In the genomic region with DNA sequence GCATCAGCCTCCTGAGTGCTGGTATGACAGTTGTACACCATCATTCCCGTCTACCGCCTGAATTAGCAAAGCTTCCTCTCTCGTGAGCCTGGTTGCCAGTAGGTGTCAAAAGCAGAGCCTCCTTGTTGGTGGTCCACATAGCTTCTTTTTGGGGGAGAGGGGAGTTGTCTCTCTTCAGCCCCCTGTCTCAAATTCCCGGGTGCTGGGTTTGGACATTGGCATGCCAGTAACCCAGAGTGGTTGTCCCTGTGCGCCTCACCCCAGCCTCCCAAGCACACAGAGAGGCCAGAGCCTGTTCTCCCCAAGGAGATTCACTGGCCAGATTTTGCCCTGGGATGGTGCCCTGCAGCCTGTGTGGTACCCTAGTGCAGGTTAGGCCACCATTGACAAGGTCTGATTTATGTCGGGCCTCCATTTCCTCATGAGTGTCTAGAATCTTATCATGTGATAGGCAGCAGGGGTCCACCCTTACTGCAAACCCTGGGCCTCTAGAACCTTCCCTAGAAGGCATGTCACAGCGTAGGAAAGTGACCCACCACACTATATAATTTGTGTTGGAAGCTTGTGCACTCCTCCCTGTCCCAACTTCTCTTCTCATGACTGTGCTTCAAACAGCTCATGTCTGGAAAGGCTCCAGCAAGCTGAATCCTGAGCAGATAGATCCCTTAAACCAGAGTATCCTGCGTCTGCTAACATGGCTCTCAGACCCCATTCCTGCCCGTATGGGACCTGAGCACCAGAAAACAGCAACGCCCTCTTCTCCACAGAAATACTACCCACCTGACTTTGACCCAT, we compare ENCODE assay signal across 8 mouse cellular contexts. TPM values are rescaled to one million over a fixed set of nuclear protein-coding genes. Genes with fewer than 3 reads are reported as not detected.
A peak's percentile ranks its signal among the peaks of the same experiment; 100 is the strongest.
DNase-seq lines count a peak whose midpoint lies in the region; ATAC-seq and TF ChIP-seq lines count a peak whose summit lies in the region.

No protein-coding gene starts in this region.

- peak overlapping the region; percentile 60 for H3K4me3 ChIP-seq in heart, embryonic 13.5 days
- H3K4me3 ChIP-seq in G1E (ENCODE audit: low read depth, low read length) = peak overlapping the region; percentile 71
- H3K4me3 ChIP-seq in forebrain, embryonic 13.5 days = peak overlapping the region; percentile 52
- peak overlapping the region; percentile 56 to 78 for H3K4me3 ChIP-seq in liver, embryonic 14.5 days (ENCODE audit: insufficient read depth in 1 of 2, low read depth in 2 of 2, low read length in 2 of 2)

- peak overlapping the region; percentile 96 for H3K27ac ChIP-seq in heart, embryonic 13.5 days (replicated peaks)
- peak overlapping the region; percentile 95 for H3K27ac ChIP-seq in forebrain, embryonic 13.5 days
- peak overlapping the region; percentile 69 for H3K27ac ChIP-seq in liver, embryonic 14.5 days

- ATAC-seq in heart, embryonic 13.5 days (ENCODE audit: extremely low read depth, insufficient number of reproducible peaks, low FRiP score, low TSS enrichment) = no peak
- ATAC-seq in G1E (ENCODE audit: extremely low read depth, insufficient number of reproducible peaks, low FRiP score, poor library complexity, severe bottlenecking) = no peak
- ATAC-seq in forebrain, embryonic 13.5 days = no peak
- ATAC-seq in liver, embryonic 14.5 days (ENCODE audit: insufficient read depth) = no peak
- no peak for ATAC-seq in activated CD4-positive, CD25-positive, alpha-beta regulatory T cell, adult 4 months

- TF ChIP-seq CTCF in G1E (IDR thresholded peaks at IDR 0.05; ENCODE audit: low read depth, low read length) = no peak
- TF ChIP-seq CTCF in liver, embryonic 14.5 days (IDR thresholded peaks at IDR 0.05; ENCODE audit: low read depth) = no peak

- peak overlapping the region; percentile 81 for H3K4me2 ChIP-seq in heart, embryonic 13.5 days
- H3K4me2 ChIP-seq in forebrain, embryonic 13.5 days = peak overlapping the region; percentile 64
- H3K4me2 ChIP-seq in liver, embryonic 14.5 days (ENCODE audit: low read depth) = peak overlapping the region; percentile 73

- intact Hi-C loops in heart, postnatal 25 days (cut with DNase I) = loop anchor here (5.0 kb wide), 3 partner anchors 78 to 297 kb away; a partner anchor contains a TSS

- H3K4me1 ChIP-seq in heart, embryonic 13.5 days = peaks cover 36% of the 10 kb centered on the region
- peaks cover 55% of the 10 kb centered on the region for H3K4me1 ChIP-seq in G1E (ENCODE audit: insufficient read depth, low read depth, low read length)
- H3K4me1 ChIP-seq in forebrain, embryonic 13.5 days = peaks cover 35% of the 10 kb centered on the region
- peaks cover 6 to 20% of the 10 kb centered on the region in 2 experiments for H3K4me1 ChIP-seq in liver, embryonic 14.5 days (replicated peaks; ENCODE audit: control insufficient read depth in 2 of 2, insufficient read depth in 2 of 2, low read length in 1 of 2)

- DNase-seq in heart, postnatal 25 days (ENCODE audit: low spot score) = no peak
- DNase-seq in G1E (ENCODE audit: low spot score) (no peak), MN1 (ENCODE audit: low spot score) (no peak)
- DNase-seq in liver, embryonic 14.5 days (ENCODE audit: low read depth in 3 of 3, low spot score in 3 of 3) = no peak
- DNase-seq in right cerebral cortex, postnatal 4 days = no peak

- TF ChIP-seq EP300 in liver, embryonic 14.5 days (IDR thresholded peaks at IDR 0.05; ENCODE audit: low read depth) = no peak

- H3K36me3 ChIP-seq in heart, embryonic 13.5 days = peaks cover 45% of the 10 kb centered on the region
- H3K36me3 ChIP-seq in G1E (replicated peaks) = peaks cover 62% of the 10 kb centered on the region
- H3K36me3 ChIP-seq in forebrain, embryonic 13.5 days (ENCODE audit: poor library complexity, severe bottlenecking) = peaks cover 28% of the 10 kb centered on the region
- no peaks in the 10 kb centered on the region; the same call in none of the 2 replicates for H3K36me3 ChIP-seq in liver, embryonic 14.5 days (replicated peaks; ENCODE audit: control insufficient read depth, insufficient read depth, low read depth)

- H3K9me3 ChIP-seq in heart, embryonic 13.5 days = no peaks in the 10 kb centered on the region
- H3K9me3 ChIP-seq in G1E (replicated peaks) = no peaks in the 10 kb centered on the region
- H3K9me3 ChIP-seq in forebrain, embryonic 13.5 days (replicated peaks) = no peaks in the 10 kb centered on the region
- H3K9me3 ChIP-seq in liver, embryonic 14.5 days (ENCODE audit: control insufficient read depth, low read length) = no peaks in the 10 kb centered on the region

- H3K9ac ChIP-seq in heart, embryonic 13.5 days = peak overlapping the region; percentile 78
- peak overlapping the region; percentile 56 for H3K9ac ChIP-seq in forebrain, embryonic 13.5 days
- H3K9ac ChIP-seq in liver, embryonic 14.5 days (replicated peaks) = peak overlapping the region; percentile 48

- WGBS in heart, embryonic 13.5 days = 74% methylated on average over 10 of the region's 10 CpGs
- WGBS in forebrain, embryonic 13.5 days = 74% methylated on average over 10 of the region's 10 CpGs
- 58% methylated on average over 10 of the region's 10 CpGs for WGBS in liver, embryonic 14.5 days (ENCODE audit: insufficient replicate concordance)

- H3K27me3 ChIP-seq in heart, embryonic 13.5 days (replicated peaks) = peaks cover 14% of the 10 kb centered on the region
- peaks cover 1% of the 10 kb centered on the region for H3K27me3 ChIP-seq in G1E (ENCODE audit: insufficient read depth, low read length)
- no peaks in the 10 kb centered on the region for H3K27me3 ChIP-seq in forebrain, embryonic 13.5 days
- H3K27me3 ChIP-seq in liver, embryonic 14.5 days (ENCODE audit: control insufficient read depth, insufficient read depth, low read length) = no peaks in the 10 kb centered on the region

RNA-seq across cellular contexts. Expression of a gene that starts 1.2 kb away (rescaled TPM):
- polyA plus RNA-seq in heart, embryonic 13.5 days (2015; fragmentation: Nextera tagmentation; extraction: Ambion mirVana) = 18.0 and 18.8 TPM in 2 replicates
- total RNA-seq in heart, postnatal 25 days (2021) = 1 to 10 TPM; 9.6 to 9.7 TPM
- total RNA-seq in G1E (2014; fragmentation: Nextera tagmentation) (8.3 and 12.6 TPM in 2 replicates), G1E (2017) (16.7 and 18.1 TPM in 2 replicates)
- 27.8 and 33.5 TPM in 2 replicates for polyA plus RNA-seq in G1E (2012)
- 29.2 and 32.1 TPM in 2 replicates for polyA plus RNA-seq in forebrain, embryonic 13.5 days (2015; fragmentation: Nextera tagmentation; extraction: Ambion mirVana)
- polyA plus RNA-seq in liver, embryonic 14.5 days (2012; rRNA removed) = 3.2 and 5.1 TPM in 2 replicates
- polyA plus RNA-seq in liver, embryonic 14.5 days (2014; fragmentation: Nextera tagmentation; extraction: Ambion mirVana) = 5.2 and 6.4 TPM in 2 replicates
- polyA plus RNA-seq in activated CD4-positive, CD25-positive, alpha-beta regulatory T cell, adult 4 months (2017; shearing (Covaris generic)) = 10 to 100 TPM; 26.9 to 30.2 TPM

RNA-seq across cellular contexts. Expression of a gene that starts 7.7 kb away (rescaled TPM):
- polyA plus RNA-seq in heart, embryonic 13.5 days (2015; fragmentation: Nextera tagmentation; extraction: Ambion mirVana) = 0.34 and 1.3 TPM in 2 replicates
- total RNA-seq in heart, postnatal 25 days (2021) = under 1 TPM; 0.75 to 0.81 TPM
- total RNA-seq in G1E (2014; fragmentation: Nextera tagmentation) (0.63 and 0.98 TPM in 2 replicates), G1E (2017) (1.6 and 2.0 TPM in 2 replicates)
- polyA plus RNA-seq in G1E (2012) = 2.5 and 2.6 TPM in 2 replicates
- 2.4 and 2.6 TPM in 2 replicates for polyA plus RNA-seq in forebrain, embryonic 13.5 days (2015; fragmentation: Nextera tagmentation; extraction: Ambion mirVana)
- polyA plus RNA-seq in liver, embryonic 14.5 days (2012; rRNA removed) = 4.1 and 5.5 TPM in 2 replicates
- 3.0 and 4.5 TPM in 2 replicates for polyA plus RNA-seq in liver, embryonic 14.5 days (2014; fragmentation: Nextera tagmentation; extraction: Ambion mirVana)
- 10 to 100 TPM; 52.7 to 95.2 TPM for polyA plus RNA-seq in activated CD4-positive, CD25-positive, alpha-beta regulatory T cell, adult 4 months (2017; shearing (Covaris generic))

RNA-seq across cellular contexts. Expression of a gene that starts 10.1 kb away (rescaled TPM):
- 7.9 and 8.7 TPM in 2 replicates for polyA plus RNA-seq in heart, embryonic 13.5 days (2015; fragmentation: Nextera tagmentation; extraction: Ambion mirVana)
- total RNA-seq in heart, postnatal 25 days (2021) = under 1 TPM; 0.49 to 0.92 TPM
- total RNA-seq in G1E (2014; fragmentation: Nextera tagmentation) = not detected in 2 replicates
- 0.58 TPM in 1 of 2 replicates, not detected in the other for total RNA-seq in G1E (2017)
- polyA plus RNA-seq in G1E (2012) = 0.33 and 0.59 TPM in 2 replicates
- polyA plus RNA-seq in forebrain, embryonic 13.5 days (2015; fragmentation: Nextera tagmentation; extraction: Ambion mirVana) = 102 TPM in 2 replicates
- 0.31 and 0.83 TPM in 2 replicates for polyA plus RNA-seq in liver, embryonic 14.5 days (2012; rRNA removed)
- polyA plus RNA-seq in liver, embryonic 14.5 days (2014; fragmentation: Nextera tagmentation; extraction: Ambion mirVana) = not detected in 2 replicates
- polyA plus RNA-seq in activated CD4-positive, CD25-positive, alpha-beta regulatory T cell, adult 4 months (2017; shearing (Covaris generic)) = not detected

RNA-seq across cellular contexts. Expression of a gene that starts 10.8 kb away (rescaled TPM):
- polyA plus RNA-seq in heart, embryonic 13.5 days (2015; fragmentation: Nextera tagmentation; extraction: Ambion mirVana) = 3.6 and 4.3 TPM in 2 replicates
- total RNA-seq in heart, postnatal 25 days (2021) = 1 to 10 TPM; 3.1 to 3.6 TPM
- total RNA-seq in G1E (2014; fragmentation: Nextera tagmentation) (2.2 and 4.2 TPM in 2 replicates), G1E (2017) (7.8 and 10.0 TPM in 2 replicates)
- 0.22 and 0.39 TPM in 2 replicates for polyA plus RNA-seq in G1E (2012)
- polyA plus RNA-seq in forebrain, embryonic 13.5 days (2015; fragmentation: Nextera tagmentation; extraction: Ambion mirVana) = 6.6 and 7.3 TPM in 2 replicates
- polyA plus RNA-seq in liver, embryonic 14.5 days (2012; rRNA removed) = 0.44 and 0.76 TPM in 2 replicates
- 2.1 and 2.5 TPM in 2 replicates for polyA plus RNA-seq in liver, embryonic 14.5 days (2014; fragmentation: Nextera tagmentation; extraction: Ambion mirVana)
- 10 to 100 TPM; 17.2 to 17.4 TPM for polyA plus RNA-seq in activated CD4-positive, CD25-positive, alpha-beta regulatory T cell, adult 4 months (2017; shearing (Covaris generic))

RNA-seq across cellular contexts. Expression of a gene that starts 26.2 kb away (rescaled TPM):
- polyA plus RNA-seq in heart, embryonic 13.5 days (2015; fragmentation: Nextera tagmentation; extraction: Ambion mirVana) = 4.5 and 5.0 TPM in 2 replicates
- under 1 TPM in 1 of 2 experiments, not detected in 1; 0.47 TPM for total RNA-seq in heart, postnatal 25 days (2021)
- not detected in 2 replicates for total RNA-seq in G1E (2014; fragmentation: Nextera tagmentation)
- 0.27 TPM in 1 of 2 replicates, not detected in the other for total RNA-seq in G1E (2017)
- polyA plus RNA-seq in G1E (2012) = not detected in 2 replicates
- polyA plus RNA-seq in forebrain, embryonic 13.5 days (2015; fragmentation: Nextera tagmentation; extraction: Ambion mirVana) = 96.0 and 113 TPM in 2 replicates
- polyA plus RNA-seq in liver, embryonic 14.5 days (2012; rRNA removed) = 0.27 and 0.30 TPM in 2 replicates
- 0.19 and 0.33 TPM in 2 replicates for polyA plus RNA-seq in liver, embryonic 14.5 days (2014; fragmentation: Nextera tagmentation; extraction: Ambion mirVana)
- polyA plus RNA-seq in activated CD4-positive, CD25-positive, alpha-beta regulatory T cell, adult 4 months (2017; shearing (Covaris generic)) = not detected

Comparison
In these comparisons a context has a peak if more than half of its experiments do, and no peak if none do; other contexts are left out.
1. RNA of a gene that starts 7.7 kb away (polyA plus RNA-seq): 52.7 to 95.2 TPM in activated CD4-positive, CD25-positive, alpha-beta regulatory T cell, adult 4 months; 3.0 to 5.5 TPM in liver, embryonic 14.5 days, 2.5 to 2.6 TPM in G1E, 2.4 to 2.6 TPM in forebrain, embryonic 13.5 days and 0.34 to 1.3 TPM in heart, embryonic 13.5 days; every median in the first group is over 4 times any median in the second.
2. RNA of a gene that starts 10.1 kb away (polyA plus RNA-seq): 102 TPM in forebrain, embryonic 13.5 days; 7.9 to 8.7 TPM in heart, embryonic 13.5 days, 0.33 to 0.59 TPM in G1E, 0.31 to 0.83 TPM in liver, embryonic 14.5 days and not detected in activated CD4-positive, CD25-positive, alpha-beta regulatory T cell, adult 4 months; every median in the first group is over 10 times any median in the second.
3. Peak in every context shown above with its lines, with median percentiles within 50 percentile points of each other: H3K27ac ChIP-seq, H3K4me2 ChIP-seq, H3K4me3 ChIP-seq and H3K9ac ChIP-seq.